Mouse (Mus musculus) midbrain, embryonic 15.5 days (tissue): ENCODE measurements at regions not wholly inside any gene's neighbourhood (a gene's known extent, or its start where the extent isn't known, plus 50 kb on each side); places are given as distances from the start of the nearest gene placed in this dataset.

Experiments
- ATAC-seq: fragments of 200-750 bp; cut with Nextera tagmentation; replicated peaks from 2 replicates; pipeline ENCODE4 v1.8.0; 2017; ENCODE audit warnings: moderate TSS enrichment
- H3K27ac ChIP-seq: fragments of 300-500 bp; sonication (generic); 2 replicates; pipeline ENCODE4 v1.5.1; 2015; ENCODE audit warnings: mild to moderate bottlenecking, inconsistent platforms
- H3K27me3 ChIP-seq: fragments of 300-500 bp; sonication (generic); replicated peaks from 2 replicates; pipeline ENCODE4 v1.6.1; 2015; ENCODE audit warnings: inconsistent platforms
- H3K36me3 ChIP-seq: fragments of 300-500 bp; sonication (generic); replicated peaks from 2 replicates; pipeline ENCODE4 v1.6.1; 2015; ENCODE audit warnings: inconsistent platforms
- H3K4me1 ChIP-seq: fragments of 300-500 bp; sonication (generic); 2 replicates; pipeline ENCODE4 v1.6.1; 2015; ENCODE audit warnings: inconsistent platforms
- H3K4me2 ChIP-seq: fragments of 300-500 bp; sonication (generic); 2 replicates; pipeline ENCODE4 v1.6.1; 2015; ENCODE audit warnings: inconsistent platforms, mild to moderate bottlenecking, moderate library complexity
- H3K4me3 ChIP-seq: fragments of 300-500 bp; sonication (generic); 2 replicates; pipeline ENCODE4 v1.5.1; 2015; ENCODE audit warnings: mild to moderate bottlenecking, inconsistent platforms
- H3K9ac ChIP-seq: fragments of 300-500 bp; sonication (generic); 2 replicates; pipeline ENCODE4 v1.6.1; 2015; ENCODE audit warnings: mild to moderate bottlenecking, inconsistent platforms
- H3K9me3 ChIP-seq: fragments of 300-500 bp; sonication (generic); 2 replicates; pipeline ENCODE4 v1.6.1; 2016; ENCODE audit warnings: inconsistent platforms
- WGBS: fragments of 180-500 bp; shearing (Covaris S2); methylation state at CpG from one replicate; pipeline ENCODE4 v1.1.7; 2015; ENCODE audit warnings: mixed read lengths; 5-methylcytosine and 5-hydroxymethylcytosine counted together

- Histone ChIP-seq H3K27me3 (no peaks in the 10 kb centered on the region), H3K9me3 (no peaks in the 10 kb centered on the region), H3K9ac (no peak overlapping the region), H3K27ac (no peak overlapping the region), H3K4me2 (no peak overlapping the region), H3K4me1 (no peaks in the 10 kb centered on the region), H3K36me3 (no peaks in the 10 kb centered on the region), H3K4me3 (no peak overlapping the region)
- WGBS = 71% methylated on average over 10 of the region's 10 CpGs
- no peak for ATAC-seq
Observed at GRCm38 (mm10) chr2:117987426-117988215, 124.1 kb upstream of the Thbs1 start.

- Histone ChIP-seq H3K36me3 (no peaks in the 10 kb centered on the region), H3K4me3 (no peak overlapping the region), H3K9me3 (no peaks in the 10 kb centered on the region), H3K27ac (no peak overlapping the region), H3K4me1 (no peaks in the 10 kb centered on the region), H3K27me3 (no peaks in the 10 kb centered on the region), H3K9ac (no peak overlapping the region), H3K4me2 (no peak overlapping the region)
- ATAC-seq = no peak
- 69% methylated on average over 11 of the region's 11 CpGs for WGBS
Observed at GRCm38 (mm10) chr2:117988396-117989173, 123.1 kb upstream of the Thbs1 start.

DNA sequence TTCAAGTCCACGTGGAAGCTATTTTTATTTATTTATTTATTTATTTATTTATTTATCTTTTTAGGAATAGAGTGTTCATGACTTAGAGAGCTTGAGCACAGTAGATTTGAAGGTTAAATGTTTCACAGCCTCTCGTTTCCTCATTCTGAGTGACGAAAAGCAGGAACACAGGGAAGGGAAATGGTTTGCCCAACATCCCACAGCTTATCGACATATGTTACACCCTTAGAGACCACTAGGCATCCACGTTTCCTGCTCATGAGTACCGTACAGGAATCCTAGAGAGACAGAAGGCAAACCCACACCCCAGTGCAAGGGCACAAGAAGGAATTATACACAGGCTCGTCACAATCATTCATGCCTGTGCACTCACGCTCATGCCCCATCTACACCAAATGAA is 122.5 kb upstream of the Thbs1 start:
- Histone ChIP-seq H3K27me3 (no peaks in the 10 kb centered on the region), H3K4me3 (no peak overlapping the region), H3K36me3 (no peaks in the 10 kb centered on the region), H3K9ac (no peak overlapping the region), H3K4me1 (no peaks in the 10 kb centered on the region), H3K4me2 (no peak overlapping the region), H3K9me3 (no peaks in the 10 kb centered on the region), H3K27ac (no peak overlapping the region)
- 87% methylated on average over 8 of the region's 8 CpGs for WGBS
- ATAC-seq = no peak

- Histone ChIP-seq H3K4me2 (no peak overlapping the region), H3K36me3 (no peaks in the 10 kb centered on the region), H3K4me3 (no peak overlapping the region), H3K4me1 (no peaks in the 10 kb centered on the region), H3K9me3 (no peaks in the 10 kb centered on the region), H3K27ac (no peak overlapping the region), H3K27me3 (no peaks in the 10 kb centered on the region), H3K9ac (no peak overlapping the region)
- 82% methylated on average over 14 of the region's 14 CpGs for WGBS
- ATAC-seq = no peak
Observed at GRCm38 (mm10) chr2:117996130-117997083, 115.3 kb upstream of the Thbs1 start.

DNA sequence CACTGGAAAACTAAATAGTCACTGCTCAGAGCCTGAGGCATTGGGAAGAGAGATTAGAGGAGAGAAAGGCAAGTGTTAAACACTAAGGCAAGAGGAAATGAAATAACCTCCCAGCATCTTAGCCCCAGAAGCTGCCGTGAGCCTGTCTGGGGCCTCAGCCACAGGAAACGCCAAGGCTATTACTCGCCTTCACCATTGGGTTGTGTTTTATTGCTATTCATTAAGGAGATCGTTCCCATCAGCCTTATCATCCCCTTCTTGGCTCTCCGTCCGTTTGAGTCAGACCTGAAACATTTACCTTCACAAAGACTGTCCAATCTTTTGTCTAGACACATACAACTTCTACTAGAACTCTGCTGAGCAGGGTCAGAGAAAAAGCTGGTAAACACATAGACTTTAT is 112.0 kb upstream of the Thbs1 start:
- 72% methylated on average over 6 of the region's 6 CpGs for WGBS
- no peaks in the 10 kb centered on the region for H3K9me3 ChIP-seq
- H3K4me2 ChIP-seq = no peak overlapping the region
- ATAC-seq = no peak
- no peak overlapping the region for H3K4me3 ChIP-seq
- no peaks in the 10 kb centered on the region for H3K4me1 ChIP-seq
- no peaks in the 10 kb centered on the region for H3K36me3 ChIP-seq
- H3K27me3 ChIP-seq = no peaks in the 10 kb centered on the region
- H3K27ac ChIP-seq = no peak overlapping the region
- H3K9ac ChIP-seq = no peak overlapping the region

- Histone ChIP-seq H3K27me3 (no peaks in the 10 kb centered on the region), H3K4me2 (no peak overlapping the region)
- ATAC-seq = no peak
Observed at GRCm38 (mm10) chr2:118004191-118004590, 107.5 kb upstream of the Thbs1 start.

GRCm38 (mm10) chr2:118007539-118008427 is 103.9 kb upstream of the Thbs1 start:
- Histone ChIP-seq H3K36me3 (no peaks in the 10 kb centered on the region), H3K9me3 (no peaks in the 10 kb centered on the region), H3K4me1 (no peaks in the 10 kb centered on the region), H3K27ac (no peak overlapping the region), H3K27me3 (no peaks in the 10 kb centered on the region), H3K4me3 (no peak overlapping the region), H3K9ac (no peak overlapping the region), H3K4me2 (no peak overlapping the region)
- 69% methylated on average over 10 of the region's 10 CpGs for WGBS
- no peak for ATAC-seq

More at GRCm38 (mm10) chr2:118004191-118004590, 107.5 kb upstream of the Thbs1 start:
- WGBS = 90% methylated on average over 5 of the region's 5 CpGs
- Histone ChIP-seq H3K4me1 (no peaks in the 10 kb centered on the region), H3K9ac (no peak overlapping the region), H3K9me3 (no peaks in the 10 kb centered on the region), H3K36me3 (no peaks in the 10 kb centered on the region), H3K27ac (no peak overlapping the region), H3K4me3 (no peak overlapping the region)

DNA sequence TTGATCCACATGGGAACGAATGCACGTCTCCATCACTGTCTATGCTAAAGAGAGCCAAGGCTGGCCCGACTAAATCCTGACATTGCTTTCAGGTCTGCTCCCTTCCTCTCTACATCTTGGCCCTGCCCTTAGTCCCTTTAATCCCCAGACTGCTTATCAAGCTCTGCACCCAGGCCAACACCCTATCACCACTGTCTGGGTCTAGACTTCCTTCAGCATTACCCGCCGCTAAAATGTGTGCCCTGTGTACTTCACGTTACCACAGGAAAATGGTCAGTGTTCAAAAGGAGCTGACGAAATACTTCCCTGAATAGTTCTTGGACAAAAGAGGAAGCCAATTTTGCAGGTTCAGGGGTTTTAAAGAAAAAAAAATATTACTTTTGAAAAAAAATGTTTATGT is 100.0 kb upstream of the Thbs1 start:
- no peak overlapping the region for H3K9ac ChIP-seq
- no peaks in the 10 kb centered on the region for H3K36me3 ChIP-seq
- H3K4me2 ChIP-seq = no peak overlapping the region
- 95% methylated on average over 7 of the region's 7 CpGs for WGBS
- H3K4me3 ChIP-seq = no peak overlapping the region
- H3K9me3 ChIP-seq = no peaks in the 10 kb centered on the region
- H3K27ac ChIP-seq = no peak overlapping the region
- no peak for ATAC-seq
- no peaks in the 10 kb centered on the region for H3K4me1 ChIP-seq
- H3K27me3 ChIP-seq = no peaks in the 10 kb centered on the region

GRCm38 (mm10) chr2:118012211-118012610 is 99.5 kb upstream of the Thbs1 start:
- no peaks in the 10 kb centered on the region for H3K9me3 ChIP-seq
- no peaks in the 10 kb centered on the region for H3K27me3 ChIP-seq
- no peak overlapping the region for H3K9ac ChIP-seq
- no peak overlapping the region for H3K4me2 ChIP-seq
- WGBS = 87% methylated on average over 3 of the region's 3 CpGs
- H3K4me3 ChIP-seq = no peak overlapping the region
- H3K4me1 ChIP-seq = no peaks in the 10 kb centered on the region
- ATAC-seq = no peak
- H3K27ac ChIP-seq = no peak overlapping the region
- no peaks in the 10 kb centered on the region for H3K36me3 ChIP-seq

DNA sequence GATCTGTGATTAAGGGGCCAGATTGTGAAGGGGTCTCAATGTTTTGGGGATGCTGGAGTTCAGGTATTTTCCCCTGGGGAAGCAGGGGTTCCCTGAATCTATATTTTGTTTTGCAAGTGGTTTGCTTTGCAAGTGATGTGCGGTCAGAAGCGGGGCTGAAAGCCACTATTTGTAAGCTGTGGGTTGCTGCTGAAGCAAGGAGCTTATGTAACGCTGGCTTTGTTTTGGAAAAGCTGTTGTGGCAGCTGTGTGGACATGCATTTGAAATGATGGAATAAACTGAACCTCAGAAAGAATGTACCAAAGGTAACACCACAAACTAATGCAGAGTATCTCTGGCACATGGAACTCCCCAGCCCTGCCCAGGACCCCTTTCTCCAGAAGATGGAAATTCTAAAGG is 98.5 kb upstream of the Thbs1 start:
- no peak overlapping the region for H3K27ac ChIP-seq
- H3K9me3 ChIP-seq = no peaks in the 10 kb centered on the region
- ATAC-seq = no peak
- 80% methylated on average over 3 of the region's 3 CpGs for WGBS
- no peaks in the 10 kb centered on the region for H3K36me3 ChIP-seq
- no peaks in the 10 kb centered on the region for H3K27me3 ChIP-seq
- H3K4me2 ChIP-seq = no peak overlapping the region
- H3K9ac ChIP-seq = no peak overlapping the region
- no peak overlapping the region for H3K4me3 ChIP-seq
- no peaks in the 10 kb centered on the region for H3K4me1 ChIP-seq

- Histone ChIP-seq H3K27ac (no peak overlapping the region), H3K27me3 (no peaks in the 10 kb centered on the region), H3K9me3 (no peaks in the 10 kb centered on the region), H3K4me2 (no peak overlapping the region), H3K4me3 (no peak overlapping the region), H3K36me3 (no peaks in the 10 kb centered on the region), H3K4me1 (no peaks in the 10 kb centered on the region), H3K9ac (no peak overlapping the region)
- 84% methylated on average over 1 of the region's 1 CpGs for WGBS
- no peak for ATAC-seq
Observed at GRCm38 (mm10) chr2:118015182-118015581, 96.5 kb upstream of the Thbs1 start.
